Mouse (Mus musculus) bone marrow macrophage, adult 2 months (primary cell): ENCODE data around the gene Itgal. TPM values are rescaled to one million over a fixed set of nuclear protein-coding genes. Genes with fewer than 3 reads are reported as not detected.
"Not testable (repeated sequence)": the region's sequence is repeated elsewhere in the genome, so short reads cannot be mapped to it uniquely, and the experiment has no call there.

Experiments
- H3K27ac ChIP-seq: 2 replicates; pipeline ENCODE4 v1.5.1; 2012; ENCODE audit warnings: low read depth, low read length; ENCODE audit not compliant: insufficient read depth
- H3K4me1 ChIP-seq: 2 replicates; pipeline ENCODE4 v1.6.1; 2012; ENCODE audit warnings: low read length; ENCODE audit not compliant: control insufficient read depth, insufficient read depth
- H3K4me3 ChIP-seq: 2 replicates; pipeline ENCODE4 v1.5.1; 2012; ENCODE audit warnings: mild to moderate bottlenecking, low read length, moderate library complexity; ENCODE audit not compliant: insufficient read depth
- CTCF ChIP-seq: IDR thresholded peaks from 2 replicates; pipeline ENCODE4 v1.5.1; 2012; ENCODE audit warnings: low read depth, mild to moderate bottlenecking, low read length, moderate library complexity
- POLR2A ChIP-seq: IDR thresholded peaks from 2 replicates; pipeline ENCODE4 v1.6.1; 2012; ENCODE audit warnings: mild to moderate bottlenecking, low read depth, low read length, borderline replicate concordance
- polyA plus RNA-seq: library from polyadenylated mRNA; stranded (reverse); fragments of >200 nt; gene quantifications from 2 replicates; pipeline ENCODE4 v1.2.4, GENCODE M21; 2012; ENCODE audit not compliant: missing spikeins, insufficient read depth, insufficient read length

The Itgal gene
- polyA plus RNA-seq, 1 experiment, result 49.7 TPM

DNA sequence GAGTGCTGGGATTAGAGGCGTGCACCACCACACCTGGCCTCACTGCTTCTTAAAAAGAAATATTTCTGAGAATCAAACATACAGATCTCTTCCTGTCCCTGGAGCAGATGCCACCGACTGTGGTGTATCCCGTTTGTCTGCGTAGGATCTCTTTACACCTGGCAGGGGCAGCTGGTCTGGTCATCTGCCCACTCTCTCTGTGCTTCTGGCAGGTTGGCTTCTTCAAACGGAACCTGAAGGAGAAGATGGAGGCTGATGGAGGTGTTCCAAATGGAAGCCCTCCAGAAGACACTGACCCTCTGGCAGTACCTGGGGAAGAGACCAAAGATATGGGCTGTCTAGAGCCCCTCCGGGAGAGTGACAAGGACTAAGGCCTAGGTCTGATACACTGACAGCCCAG lies 37.2 kb downstream of the Itgal start:
- no peaks in the 10 kb centered on the region for H3K4me1 ChIP-seq
- H3K4me3 ChIP-seq, result no peak overlapping the region
- TF ChIP-seq POLR2A (no peak), CTCF (no peak)
- no peak overlapping the region for H3K27ac ChIP-seq

DNA sequence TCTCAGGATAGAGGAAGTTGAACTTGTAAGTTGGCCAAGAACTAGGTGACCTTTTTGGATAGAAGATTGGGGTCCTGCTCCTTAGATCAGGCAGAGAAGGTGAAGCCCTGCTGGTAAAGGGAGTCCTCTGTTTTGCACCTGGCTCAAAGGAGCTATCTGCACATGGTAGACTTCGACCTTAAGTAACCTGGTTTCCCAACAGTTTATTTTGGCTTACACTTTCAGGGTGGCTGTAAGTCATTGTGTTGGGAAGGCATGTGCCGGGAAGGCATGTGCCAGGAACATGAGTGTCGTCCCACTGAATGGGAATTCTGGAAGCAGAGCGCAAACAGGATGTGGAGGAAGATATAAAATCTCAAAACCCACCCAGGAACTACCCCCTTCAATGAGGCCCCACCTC lies 39.5 kb downstream of the Itgal start:
- Histone ChIP-seq H3K4me3 (no peak overlapping the region), H3K27ac (no peak overlapping the region), H3K4me1 (no peaks in the 10 kb centered on the region)
- no peak for TF ChIP-seq POLR2A
- TF ChIP-seq CTCF, result no peak

DNA sequence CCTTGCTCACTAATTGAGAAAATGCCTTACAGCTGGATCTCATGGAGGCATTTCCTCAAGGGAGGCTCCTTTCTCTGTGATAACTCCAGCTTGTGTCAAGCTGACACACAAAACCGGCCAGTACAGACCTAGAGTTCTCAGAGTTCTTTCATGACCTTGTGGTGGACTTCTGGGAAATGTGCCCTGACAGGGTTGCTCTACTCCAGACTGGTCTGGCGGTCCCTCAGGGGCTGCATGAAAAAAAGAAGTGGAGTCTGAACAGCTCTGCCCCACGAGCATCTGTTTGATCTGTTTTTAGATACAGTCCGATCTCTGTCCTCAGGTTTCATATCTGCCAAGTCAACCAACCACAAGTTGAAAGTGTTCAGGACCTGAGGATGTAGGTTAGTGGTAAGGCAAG lies 41.6 kb downstream of the Itgal start:
- no peaks in the 10 kb centered on the region for H3K4me1 ChIP-seq
- TF ChIP-seq CTCF, result no peak
- no peak for TF ChIP-seq POLR2A
- no peak overlapping the region for H3K27ac ChIP-seq

DNA sequence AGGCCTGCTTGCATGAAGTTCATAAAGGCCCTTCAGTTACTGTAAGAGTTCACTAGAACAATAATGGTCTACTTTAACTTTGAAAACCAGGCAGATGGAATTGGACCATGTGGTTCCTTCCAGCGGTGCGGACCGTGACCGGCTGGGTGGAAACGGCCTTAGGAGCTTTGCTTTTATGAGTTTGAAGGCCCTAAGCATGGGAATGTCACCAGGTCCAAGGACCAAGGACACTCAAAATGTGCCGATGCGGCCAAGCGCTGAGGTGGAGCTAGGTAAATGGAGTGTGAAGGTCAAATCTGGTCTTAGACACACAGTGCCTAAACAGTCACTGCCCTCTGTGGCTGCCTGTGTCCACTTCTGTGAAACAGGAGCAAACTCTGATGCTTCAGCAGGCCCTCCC lies 45.3 kb downstream of the Itgal start:
- H3K4me3 ChIP-seq, result no peak overlapping the region
- H3K4me1 ChIP-seq, result no peaks in the 10 kb centered on the region
- TF ChIP-seq POLR2A (no peak), CTCF (no peak)
- no peak overlapping the region for H3K27ac ChIP-seq

More for the DNA sequence above, 41.6 kb downstream of the Itgal start:
- H3K4me3 ChIP-seq, result no peak overlapping the region

DNA sequence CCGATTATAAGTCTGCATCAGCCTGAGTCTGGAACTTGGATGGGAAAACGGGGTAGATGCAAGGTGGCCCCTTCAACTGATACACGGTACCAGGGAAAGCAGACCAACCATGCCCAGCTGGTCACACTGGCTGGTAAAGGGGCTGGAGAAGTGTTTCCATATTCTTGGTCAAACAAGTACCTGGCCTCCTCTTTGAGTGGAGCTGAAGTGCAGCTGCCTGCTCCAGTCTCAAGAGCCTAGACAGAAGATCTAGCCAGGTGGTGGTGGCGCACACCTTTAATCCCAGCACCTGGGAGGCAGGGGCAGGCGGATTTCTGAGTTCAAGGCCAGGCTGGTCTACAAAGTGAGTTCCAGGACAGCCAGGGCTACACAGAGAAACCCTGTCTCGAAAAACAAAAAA lies 45.8 kb downstream of the Itgal start:
- not testable (repeated sequence) for H3K4me3 ChIP-seq, H3K27ac ChIP-seq, H3K4me1 ChIP-seq

DNA sequence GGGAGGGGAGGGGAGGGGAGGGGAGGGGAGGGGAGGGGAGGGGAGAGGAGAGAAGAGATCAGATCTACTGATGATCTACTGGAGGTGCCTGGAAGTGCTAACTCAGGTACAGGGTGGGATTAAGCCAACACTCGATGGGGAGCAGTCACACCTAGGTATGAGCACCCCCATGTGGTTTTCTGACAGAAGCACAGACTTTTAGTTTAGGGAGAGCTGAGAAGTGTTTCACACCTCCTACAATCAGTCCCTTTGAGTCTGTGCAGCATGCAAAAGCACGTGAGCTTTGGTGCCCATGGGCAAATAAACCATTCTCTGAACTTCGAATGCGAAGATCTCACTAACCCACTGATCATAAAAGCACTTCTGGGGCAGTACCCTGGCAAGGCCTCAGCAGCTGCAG lies 46.3 kb downstream of the Itgal start:
- Histone ChIP-seq H3K4me1 (no peaks in the 10 kb centered on the region), H3K27ac (no peak overlapping the region), H3K4me3 (no peak overlapping the region)
- TF ChIP-seq POLR2A (no peak), CTCF (no peak)

DNA sequence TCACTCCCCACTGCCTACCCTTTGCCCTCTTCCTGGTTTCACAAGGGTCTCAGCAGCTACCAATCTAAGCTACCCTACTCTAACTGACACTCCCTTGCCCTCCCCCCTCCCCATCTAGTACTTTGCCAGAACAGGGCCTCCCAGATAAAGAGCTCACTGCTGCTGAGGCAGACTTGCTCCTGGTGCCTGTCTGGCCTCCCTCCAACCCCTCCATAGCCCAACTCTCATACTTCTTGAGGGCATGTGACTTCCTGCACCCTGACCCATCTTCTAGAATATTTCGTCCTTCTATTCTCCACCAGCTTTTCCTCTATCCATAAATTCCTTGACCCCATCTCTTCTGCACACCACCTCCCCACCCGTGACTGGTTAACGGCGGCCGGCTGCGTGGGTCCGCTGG lies 46.8 kb downstream of the Itgal start:
- H3K4me3 ChIP-seq, result no peak overlapping the region
- no peak overlapping the region for H3K27ac ChIP-seq
- TF ChIP-seq CTCF, result no peak
- TF ChIP-seq POLR2A, result no peak
- H3K4me1 ChIP-seq, result no peaks in the 10 kb centered on the region

DNA sequence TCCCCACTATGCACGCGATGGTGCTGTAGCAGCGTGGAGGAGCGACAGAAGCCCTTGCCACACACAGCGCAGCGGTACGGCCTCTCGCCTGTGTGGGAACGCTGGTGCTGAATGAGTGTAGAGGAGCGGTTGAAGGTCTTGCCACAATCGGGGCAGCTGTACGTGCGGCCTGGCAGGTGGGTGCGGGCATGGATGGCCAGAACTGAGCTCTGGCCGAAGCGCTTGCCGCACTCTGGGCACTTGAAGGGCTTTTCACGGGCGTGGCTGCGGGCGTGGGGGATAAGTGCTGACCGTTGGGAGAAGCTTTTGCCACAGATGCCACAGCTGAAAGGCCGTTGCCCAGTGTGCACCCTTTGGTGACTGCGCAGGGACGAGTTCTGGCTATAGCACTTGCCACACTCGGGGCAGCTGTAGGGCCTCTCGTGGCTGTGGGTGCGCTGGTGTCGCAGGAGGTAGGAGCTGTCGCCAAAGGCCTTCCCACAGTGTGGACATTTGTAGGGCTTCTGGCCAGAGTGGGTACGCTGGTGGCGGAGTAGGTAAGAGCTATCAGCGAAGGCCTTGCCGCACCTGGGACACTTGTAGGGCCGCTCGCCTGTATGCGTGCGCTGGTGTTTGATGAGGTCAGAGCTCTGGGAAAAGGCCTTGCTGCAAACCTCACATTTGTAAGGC lies 47.4 kb downstream of the Itgal start:
- H3K4me1 ChIP-seq, result no peaks in the 10 kb centered on the region
- no peak for TF ChIP-seq CTCF
- TF ChIP-seq POLR2A, result no peak
- H3K27ac ChIP-seq, result no peak overlapping the region
- H3K4me3 ChIP-seq, result no peak overlapping the region

DNA sequence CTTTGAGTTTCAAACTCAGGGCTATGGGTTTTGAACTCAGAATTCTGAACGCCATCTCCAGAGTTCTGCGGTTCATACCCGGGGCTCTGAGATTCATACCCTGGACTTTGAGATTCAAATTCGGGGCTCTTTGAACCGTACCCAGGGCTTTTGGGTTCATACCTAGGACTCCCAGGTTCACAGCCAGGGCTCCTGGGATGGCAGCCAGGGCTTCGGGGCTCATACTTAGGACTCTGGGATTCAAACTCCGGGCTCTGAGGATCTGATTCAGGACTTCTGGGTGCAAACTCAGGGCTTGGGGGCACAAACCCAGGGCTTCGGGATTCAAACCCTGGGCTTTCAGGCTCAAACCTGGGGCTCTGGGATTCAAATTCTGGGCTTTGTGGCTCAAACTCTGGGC lies 48.3 kb downstream of the Itgal start:
- no peak overlapping the region for H3K27ac ChIP-seq
- no peaks in the 10 kb centered on the region for H3K4me1 ChIP-seq
- peak overlapping the region; percentile 87 for H3K4me3 ChIP-seq
- TF ChIP-seq CTCF (no peak), POLR2A (no peak)

DNA sequence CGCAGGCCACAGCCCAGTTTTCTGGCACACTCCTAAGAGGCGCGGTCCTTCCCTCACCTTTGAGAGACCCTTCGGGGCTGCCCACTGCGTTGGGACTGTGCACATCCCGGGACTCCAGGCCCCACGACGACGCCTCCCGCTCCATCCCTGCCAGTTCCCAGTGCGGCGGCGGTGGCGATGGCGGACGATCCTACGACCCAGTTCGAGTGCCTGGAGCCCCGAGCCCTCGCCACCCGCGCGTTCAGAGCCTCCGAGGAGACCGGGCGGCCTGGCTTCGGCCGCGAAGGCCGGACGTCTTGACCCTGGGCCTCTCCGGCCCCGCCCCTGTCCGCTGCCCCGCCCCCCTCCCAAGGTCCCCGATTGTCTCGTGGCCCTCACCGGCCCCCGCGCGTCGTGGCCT lies 49.0 kb downstream of the Itgal start:
- Histone ChIP-seq H3K27ac (peak overlapping the region; percentile 73), H3K4me3 (peak overlapping the region; percentile 87), H3K4me1 (no peaks in the 10 kb centered on the region)
- TF ChIP-seq CTCF, result no peak
- TF ChIP-seq POLR2A, result no peak

DNA sequence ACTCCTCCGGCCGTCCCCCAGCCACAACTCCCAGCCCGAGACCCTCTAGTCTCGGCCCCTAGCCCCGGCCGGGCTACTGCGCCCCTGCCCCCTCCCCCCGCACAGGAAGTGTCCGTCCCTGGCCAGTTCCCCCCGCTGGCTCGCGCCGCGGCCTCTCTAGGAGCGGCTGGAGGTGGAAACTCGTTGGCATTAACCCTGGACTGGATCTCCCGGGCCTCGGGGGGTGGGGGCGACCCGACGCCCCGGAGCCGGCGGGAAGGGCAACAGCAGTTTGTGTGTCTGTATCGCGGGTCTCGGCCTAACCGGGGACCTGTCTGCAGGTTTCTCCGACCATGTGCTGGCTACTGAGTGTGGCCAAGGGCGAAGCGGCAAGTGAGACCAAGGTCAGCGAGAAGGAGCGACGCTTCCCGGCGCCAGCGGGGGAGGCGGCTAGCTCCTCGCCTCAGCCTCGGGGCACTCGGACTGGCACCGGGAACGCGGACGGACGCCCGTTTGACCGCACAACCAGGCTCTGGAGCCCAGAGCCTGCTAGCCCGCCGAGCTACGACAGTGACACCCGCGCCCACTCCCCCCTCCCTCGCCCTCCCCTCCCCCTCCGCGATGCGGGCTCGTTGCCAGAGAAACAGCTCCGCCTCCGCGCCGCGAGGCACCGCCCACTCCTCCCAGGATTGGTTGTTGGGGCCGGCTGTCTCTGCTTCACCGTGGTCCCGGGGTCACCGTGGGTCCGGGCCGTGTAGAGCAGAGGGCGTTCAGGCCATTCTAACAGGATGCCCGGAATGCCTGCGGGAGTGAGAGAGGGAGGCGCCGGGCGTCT lies 49.7 kb downstream of the Itgal start, which contains the start of gene Zfp768:
TSS of gene Zfp768 (minus strand) at position 78 of the 814 bp plus-strand sequence.
- no peaks in the 10 kb centered on the region for H3K4me1 ChIP-seq
- H3K27ac ChIP-seq, result peak within 1 kb of the TSS; percentile 77
- peak within 1 kb of the TSS; percentile 87 for H3K4me3 ChIP-seq
- no peak for TF ChIP-seq CTCF
- TF ChIP-seq POLR2A, result no peak
